Mouse (Mus musculus) neutrophil, adult 65 days (primary cell): ENCODE results near the gene Slu7. TPM values are rescaled to one million over a fixed set of nuclear protein-coding genes. Genes with fewer than 3 reads are reported as not detected.

Source experiments
- total RNA-seq: library from RNA; stranded (reverse); gene quantifications from 2 replicates; pipeline ENCODE4 v1.2.4, GENCODE M21; 2023

Slu7 gene
- 103 and 123 TPM in 2 replicates for total RNA-seq

DNA sequence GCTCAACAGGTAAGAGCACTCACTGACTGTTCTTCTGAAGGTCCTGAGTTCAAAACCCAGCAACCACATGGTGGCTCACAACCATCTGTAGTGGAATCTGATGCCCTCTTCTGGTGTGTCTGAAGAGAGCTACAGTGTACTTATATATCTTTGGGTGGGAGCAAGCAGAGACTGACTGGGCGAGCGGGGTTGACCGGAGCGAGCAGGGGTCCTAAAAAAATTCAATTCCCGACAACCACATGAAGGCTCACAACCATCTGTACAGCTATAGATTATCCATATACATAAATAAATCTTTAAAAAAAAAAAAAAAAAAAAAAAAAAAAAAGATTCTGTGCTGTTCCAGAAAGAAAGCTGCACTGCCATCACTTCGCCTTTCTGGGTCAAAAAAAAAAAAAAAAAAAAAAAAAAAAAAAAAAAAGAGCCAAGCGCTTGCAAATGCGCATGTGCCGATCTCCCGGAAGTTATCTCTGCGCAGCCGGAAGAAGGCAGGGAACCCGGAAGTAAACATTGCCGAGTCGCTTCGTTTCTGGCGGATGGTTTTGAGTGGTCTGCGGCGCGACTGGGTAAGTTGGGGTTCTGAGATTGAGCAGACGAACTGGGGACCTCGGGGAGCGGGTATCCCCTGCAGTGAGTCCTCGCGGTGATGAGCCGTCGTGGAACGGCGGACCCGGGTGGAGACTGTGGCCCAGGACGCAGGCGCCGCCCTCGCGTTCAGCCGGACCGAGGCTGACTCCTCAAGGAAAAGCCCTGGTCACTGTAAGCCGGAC, at the start of gene Slu7:
Gene Slu7 (plus strand): TSS at position 491 of the 770 bp plus-strand sequence.

DNA sequence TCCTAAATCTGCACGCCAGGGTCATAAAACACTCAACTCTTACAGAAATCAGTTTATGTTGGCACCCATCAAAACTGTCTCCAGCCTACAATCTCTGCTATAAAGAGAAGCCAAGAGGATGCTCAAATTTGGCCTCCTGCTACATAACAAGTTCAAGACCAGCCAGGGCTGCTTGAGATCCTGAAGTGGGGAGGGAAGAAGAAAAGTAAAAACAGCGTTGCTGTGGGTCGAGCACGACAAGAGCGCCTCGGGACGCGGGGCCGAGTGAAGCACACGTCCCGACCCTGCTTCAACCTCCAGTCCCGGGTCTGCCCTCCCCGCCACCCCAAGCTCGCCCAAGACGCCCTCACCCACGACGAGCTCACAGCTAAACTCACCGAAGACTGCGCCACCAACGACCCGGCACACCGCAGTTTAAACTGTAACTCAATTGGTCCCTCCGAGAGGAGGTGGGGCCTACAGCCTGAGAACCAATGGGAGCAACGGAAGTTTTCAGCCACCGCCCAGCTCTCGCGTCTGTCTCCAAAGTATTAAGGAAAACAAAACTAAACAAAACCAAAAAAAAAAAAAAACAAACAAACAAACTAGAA, 7.6 kb upstream of the Slu7 start, which contains the start of gene Pttg1:
Gene Pttg1 (minus strand): TSS at position 428 of the 590 bp plus-strand sequence.

DNA sequence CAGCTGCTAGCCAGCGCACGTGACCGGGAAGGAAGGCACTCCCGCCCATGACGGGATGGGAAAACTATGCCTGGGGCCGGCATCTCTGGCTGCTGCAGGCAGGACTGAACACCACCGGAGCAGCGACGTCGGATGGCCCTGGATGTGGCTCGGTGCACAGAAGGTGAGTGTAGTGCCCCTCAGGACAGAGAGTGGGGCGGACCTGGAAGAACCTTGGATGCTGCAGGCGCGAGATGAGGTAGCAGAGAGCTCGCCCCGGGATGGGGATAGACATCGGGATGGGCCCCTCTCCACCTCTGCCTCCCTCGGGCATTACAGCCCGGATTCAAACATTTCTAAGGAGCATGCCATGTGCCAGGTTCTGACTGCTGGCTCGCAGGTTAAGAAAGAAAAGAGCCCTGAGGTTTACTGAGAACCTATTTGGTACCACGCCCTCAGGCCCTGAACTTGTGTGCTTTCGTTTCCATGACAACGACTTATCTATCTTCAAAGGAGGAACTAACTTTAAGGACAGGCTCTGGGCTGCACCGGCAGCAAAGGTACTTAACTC, 40.8 kb downstream of the Slu7 start, which contains the start of gene C1qtnf2:
Gene C1qtnf2 (plus strand): TSS at position 52 of the 550 bp plus-strand sequence.

Other genes with a start within 250 kb of the Slu7 start
- gene Pttg1, start 7.5 kb upstream of the Slu7 start, total RNA-seq, result 40.3 and 46.6 TPM in 2 replicates
- gene C1qtnf2, start 40.5 kb downstream of the Slu7 start, total RNA-seq, result not detected in 2 replicates
- 0.66 TPM in 1 of 2 replicates, not detected in the other for gene Ccnjl, start 95.0 kb downstream of the Slu7 start, total RNA-seq
- gene 4933415A04Rik, start 153.3 kb downstream of the Slu7 start, total RNA-seq, result not detected in 2 replicates
- not detected in 2 replicates for gene Fabp6, start 167.8 kb downstream of the Slu7 start, total RNA-seq
- gene Pwwp2a, start 248.3 kb downstream of the Slu7 start, total RNA-seq, result 33.1 and 39.4 TPM in 2 replicates